Mouse (Mus musculus) heart, embryonic 10.5 days (tissue): ENCODE measurements around the gene Scml4. TPM values are rescaled to one million over a fixed set of nuclear protein-coding genes. Genes with fewer than 3 reads are reported as not detected.

Experiments
- DNase-seq: peaks from one replicate; pipeline ENCODE4 v3.0.0-alpha.2; 2017; ENCODE audit warnings: low spot score
- H3K27ac ChIP-seq: fragments of 300-500 bp; sonication (generic); 2 replicates; pipeline ENCODE4 v1.5.1; 2016; ENCODE audit warnings: mild to moderate bottlenecking
- H3K27me3 ChIP-seq: fragments of 300-500 bp; sonication (generic); 2 replicates; pipeline ENCODE4 v1.6.1; 2016; ENCODE audit warnings: mild to moderate bottlenecking; ENCODE audit not compliant: poor library complexity, insufficient read depth, severe bottlenecking
- H3K36me3 ChIP-seq: fragments of 300-500 bp; sonication (generic); 2 replicates; pipeline ENCODE4 v1.6.1; 2016; ENCODE audit warnings: mild to moderate bottlenecking, moderate library complexity
- H3K4me1 ChIP-seq: fragments of 300-500 bp; sonication (generic); 2 replicates; pipeline ENCODE4 v1.6.1; 2016; ENCODE audit warnings: mild to moderate bottlenecking
- H3K4me3 ChIP-seq: fragments of 300-500 bp; sonication (generic); 2 replicates; pipeline ENCODE4 v1.5.1; 2016; ENCODE audit warnings: mild to moderate bottlenecking, moderate library complexity
- H3K9me3 ChIP-seq: fragments of 300-500 bp; sonication (generic); 2 replicates; pipeline ENCODE4 v1.6.1; 2016; ENCODE audit warnings: mild to moderate bottlenecking, moderate library complexity
- WGBS: fragments of 180-500 bp; shearing (Covaris S2); methylation state at CpG from one replicate; pipeline ENCODE4 v1.1.7; 2016; 5-methylcytosine and 5-hydroxymethylcytosine counted together
- polyA plus RNA-seq: library from polyadenylated mRNA; unstranded; fragments of >200 nt; fragmentation: Nextera tagmentation; extraction: Ambion mirVana; gene quantifications from 2 replicates; pipeline ENCODE4 v1.2.1, GENCODE M21; 2016

Scml4 gene
- polyA plus RNA-seq, 1 experiment from 2014 or later, result 1.0 TPM

GRCm38 (mm10) chr10:42994331-42994782, 134.2 kb downstream of the Scml4 start:
- no peak for DNase-seq
- H3K4me1 ChIP-seq, result peaks cover 20% of the 10 kb centered on the region
- 24% methylated on average over 13 of the region's 13 CpGs for WGBS
- H3K4me3 ChIP-seq, result peak overlapping the region; percentile 18; the same call in 1 of the 2 replicates
- no peaks in the 10 kb centered on the region for H3K36me3 ChIP-seq
- no peaks in the 10 kb centered on the region for H3K9me3 ChIP-seq
- peaks cover 36% of the 10 kb centered on the region for H3K27me3 ChIP-seq
- H3K27ac ChIP-seq, result no peak overlapping the region

DNA sequence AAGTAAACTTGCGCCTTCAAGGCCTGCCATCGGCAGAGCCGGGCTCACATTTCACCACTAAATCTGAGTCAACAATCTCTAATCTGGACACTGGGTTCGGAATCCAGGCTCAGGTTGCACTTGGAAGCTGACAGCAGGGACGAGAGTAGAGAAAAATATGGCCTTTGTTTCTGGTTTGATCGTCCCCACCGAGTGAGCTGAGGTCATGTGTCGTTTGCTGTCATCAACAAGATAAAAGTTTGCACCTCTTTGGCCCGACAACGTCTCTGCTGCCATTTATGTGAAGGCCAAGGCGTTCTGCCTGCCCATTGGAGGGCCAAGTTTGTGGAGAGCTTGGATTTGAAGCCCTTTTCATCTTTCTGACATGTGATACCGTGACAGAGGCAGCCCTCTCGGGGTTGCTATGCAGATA, 135.3 kb downstream of the Scml4 start:
- Histone ChIP-seq H3K27me3 (peaks cover 46% of the 10 kb centered on the region), H3K27ac (no peak overlapping the region; the same call in 1 of the 2 replicates), H3K9me3 (no peaks in the 10 kb centered on the region), H3K4me3 (no peak overlapping the region), H3K36me3 (no peaks in the 10 kb centered on the region), H3K4me1 (peaks cover 20% of the 10 kb centered on the region)
- 17% methylated on average over 13 of the region's 13 CpGs for WGBS
- DNase-seq, result no peak

GRCm38 (mm10) chr10:42997278-42997677, 137.1 kb downstream of the Scml4 start:
- Histone ChIP-seq H3K4me1 (peaks cover 26% of the 10 kb centered on the region), H3K27me3 (peaks cover 35% of the 10 kb centered on the region), H3K9me3 (no peaks in the 10 kb centered on the region), H3K36me3 (no peaks in the 10 kb centered on the region), H3K27ac (no peak overlapping the region), H3K4me3 (no peak overlapping the region)
- 76% methylated on average over 2 of the region's 2 CpGs for WGBS
- no peak for DNase-seq

DNA sequence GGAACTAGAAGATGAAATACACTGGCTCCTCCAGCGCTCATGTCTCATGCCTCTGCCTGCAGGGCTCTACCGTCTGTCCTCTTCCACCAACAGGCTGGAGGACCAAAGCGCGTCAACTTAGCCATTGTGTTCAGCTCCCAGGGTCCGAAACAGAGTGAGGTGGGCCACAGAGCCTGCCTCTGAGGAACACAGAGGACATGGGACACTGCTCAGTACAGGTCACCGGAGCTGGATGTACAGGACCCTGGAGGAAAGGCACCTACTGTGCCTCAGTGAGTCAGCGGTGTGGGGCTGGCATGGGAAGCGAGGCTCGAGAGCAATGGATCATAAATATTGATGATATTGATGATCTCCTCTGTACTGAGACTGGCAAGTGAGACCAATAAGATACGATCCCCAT, 139.2 kb downstream of the Scml4 start:
- WGBS, result 90% methylated on average over 10 of the region's 10 CpGs
- no peak overlapping the region for H3K4me3 ChIP-seq
- H3K36me3 ChIP-seq, result no peaks in the 10 kb centered on the region
- H3K27ac ChIP-seq, result no peak overlapping the region
- peaks cover 16% of the 10 kb centered on the region; the same call in 1 of the 2 replicates for H3K27me3 ChIP-seq
- H3K9me3 ChIP-seq, result no peaks in the 10 kb centered on the region
- H3K4me1 ChIP-seq, result peaks cover 26% of the 10 kb centered on the region
- no peak for DNase-seq

- Histone ChIP-seq H3K4me3 (no peak overlapping the region), H3K27me3 (peaks cover 13% of the 10 kb centered on the region; the same call in 1 of the 2 replicates), H3K36me3 (no peaks in the 10 kb centered on the region), H3K27ac (no peak overlapping the region), H3K9me3 (no peaks in the 10 kb centered on the region), H3K4me1 (peaks cover 21% of the 10 kb centered on the region)
- 65% methylated on average over 3 of the region's 3 CpGs for WGBS
- DNase-seq, result no peak
Measured at GRCm38 (mm10) chr10:43001433-43001832, 141.3 kb downstream of the Scml4 start.

DNA sequence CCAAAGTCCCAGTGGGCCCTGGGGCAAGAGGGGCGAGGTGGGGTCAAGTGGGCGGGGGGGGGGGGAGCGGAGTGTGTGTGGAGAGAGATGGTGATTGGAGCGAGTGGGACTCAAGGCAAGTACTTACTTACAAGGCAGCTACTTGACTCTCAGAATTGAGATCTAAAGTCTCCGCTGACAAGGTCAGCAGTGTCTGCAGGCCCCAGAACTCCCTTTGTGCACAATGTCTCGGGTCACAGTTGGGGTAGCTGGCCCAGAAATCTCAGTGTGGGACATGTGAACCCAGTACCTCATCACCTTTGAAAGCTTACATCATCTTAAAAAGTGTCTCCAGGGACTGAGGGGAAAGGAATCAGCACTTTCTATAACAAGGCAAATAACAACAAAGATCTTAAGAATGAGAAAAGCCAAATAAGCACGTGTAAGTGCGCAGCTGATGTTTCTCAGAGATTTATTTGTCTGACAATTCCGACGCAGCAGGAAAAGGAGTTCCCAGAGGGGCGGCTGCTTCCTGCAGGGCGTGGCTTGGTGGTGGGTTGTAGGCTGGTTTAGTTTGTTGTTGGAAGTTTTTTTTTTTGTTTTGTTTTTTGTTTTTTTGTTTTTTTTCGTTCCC, 142.0 kb downstream of the Scml4 start:
- peak overlapping the region; percentile 61 for H3K4me3 ChIP-seq
- 3% methylated on average over 12 of the region's 13 CpGs for WGBS
- no peak for DNase-seq
- peaks cover 13% of the 10 kb centered on the region; the same call in 1 of the 2 replicates for H3K27me3 ChIP-seq
- peaks cover 21% of the 10 kb centered on the region for H3K4me1 ChIP-seq
- H3K9me3 ChIP-seq, result no peaks in the 10 kb centered on the region
- H3K36me3 ChIP-seq, result no peaks in the 10 kb centered on the region
- peak overlapping the region; percentile 81 for H3K27ac ChIP-seq

DNA sequence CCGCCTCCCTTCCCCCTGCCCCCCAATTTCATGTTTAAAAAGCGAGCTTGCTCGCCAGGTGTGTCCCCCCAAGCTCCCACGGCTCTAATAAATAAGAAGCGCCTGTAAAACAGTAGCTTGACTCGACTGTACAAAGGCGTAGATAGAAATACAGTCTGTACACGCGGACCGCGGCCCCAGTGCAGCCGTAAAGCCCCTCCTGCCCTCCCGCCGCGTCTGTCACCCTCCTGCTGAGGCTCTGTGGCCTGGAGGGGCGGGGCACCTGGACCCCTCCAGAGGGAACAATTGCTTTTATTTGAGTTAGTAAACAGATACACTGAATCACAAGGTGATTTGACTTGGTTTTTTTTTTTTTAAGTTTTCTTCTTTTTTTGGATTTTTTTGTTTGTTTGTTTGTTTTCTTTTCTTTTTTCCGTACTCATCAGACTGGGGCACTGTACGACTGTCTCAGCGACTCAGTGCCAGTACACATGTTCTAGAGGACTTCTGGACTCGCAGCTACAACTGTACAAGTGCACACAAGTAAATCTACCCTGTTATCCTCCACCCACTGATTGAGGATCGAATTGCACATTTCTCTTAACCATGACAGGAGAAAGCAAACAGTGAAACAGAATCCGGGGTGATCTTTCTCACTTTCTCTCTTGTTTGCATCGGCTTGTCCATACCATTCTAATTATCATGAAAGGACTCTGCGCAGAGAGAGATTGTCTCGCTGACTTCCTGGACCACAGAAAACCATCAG, 142.7 kb downstream of the Scml4 start:
- 7% methylated on average over 25 of the region's 25 CpGs for WGBS
- no peaks in the 10 kb centered on the region for H3K9me3 ChIP-seq

GRCm38 (mm10) chr10:43003466-43003757, 143.2 kb downstream of the Scml4 start:
- no peak overlapping the region for H3K27ac ChIP-seq
- no peak for DNase-seq
- peaks cover 13% of the 10 kb centered on the region; the same call in 1 of the 2 replicates for H3K27me3 ChIP-seq
- peaks cover 27% of the 10 kb centered on the region for H3K4me1 ChIP-seq
- no peaks in the 10 kb centered on the region for H3K36me3 ChIP-seq
- 48% methylated on average over 5 of the region's 5 CpGs for WGBS
- no peak overlapping the region for H3K4me3 ChIP-seq
- H3K9me3 ChIP-seq, result no peaks in the 10 kb centered on the region

More for the DNA sequence above, 142.7 kb downstream of the Scml4 start:
- DNase-seq, result no peak
- H3K4me1 ChIP-seq, result peaks cover 21% of the 10 kb centered on the region
- H3K27me3 ChIP-seq, result peaks cover 13% of the 10 kb centered on the region; the same call in 1 of the 2 replicates
- peak overlapping the region; percentile 61 for H3K4me3 ChIP-seq
- peak overlapping the region; percentile 81 for H3K27ac ChIP-seq
- no peaks in the 10 kb centered on the region for H3K36me3 ChIP-seq

GRCm38 (mm10) chr10:43004174-43004734, 144.1 kb downstream of the Scml4 start:
- Histone ChIP-seq H3K4me3 (no peak overlapping the region), H3K4me1 (peaks cover 27% of the 10 kb centered on the region), H3K9me3 (no peaks in the 10 kb centered on the region), H3K27me3 (peaks cover 11% of the 10 kb centered on the region; the same call in 1 of the 2 replicates), H3K27ac (no peak overlapping the region; the same call in 1 of the 2 replicates), H3K36me3 (no peaks in the 10 kb centered on the region)
- no peak for DNase-seq
- WGBS, result 80% methylated on average over 16 of the region's 16 CpGs

GRCm38 (mm10) chr10:43005031-43005430, 144.9 kb downstream of the Scml4 start:
- Histone ChIP-seq H3K27ac (no peak overlapping the region), H3K9me3 (no peaks in the 10 kb centered on the region), H3K4me3 (no peak overlapping the region), H3K36me3 (no peaks in the 10 kb centered on the region), H3K27me3 (0 out of 2 replicates have a peak, but pooled peaks cover 3% of the 10 kb centered on the region), H3K4me1 (peaks cover 27% of the 10 kb centered on the region)
- DNase-seq, result no peak
- WGBS, result 75% methylated on average over 4 of the region's 4 CpGs

DNA sequence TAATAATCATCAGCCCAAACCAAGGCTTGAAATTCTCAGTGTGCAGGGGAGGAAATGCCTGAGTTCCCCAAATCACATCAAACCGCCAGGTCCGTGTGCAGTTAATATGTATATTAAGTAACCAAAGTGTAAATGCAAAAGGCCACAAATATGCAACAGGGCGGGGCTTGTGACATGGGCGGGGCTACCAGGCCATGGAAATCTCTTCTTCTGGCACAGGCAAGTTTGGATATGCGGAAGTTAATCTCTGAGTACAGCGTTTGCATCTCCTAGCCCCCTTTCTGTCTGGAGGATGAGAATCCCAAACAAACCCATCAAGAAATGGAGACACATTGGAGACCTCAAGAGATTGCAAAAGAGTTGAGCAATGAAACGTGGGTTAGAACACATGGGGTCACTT, 145.5 kb downstream of the Scml4 start:
- no peak for DNase-seq
- H3K27me3 ChIP-seq, result no peaks in the 10 kb centered on the region
- no peaks in the 10 kb centered on the region for H3K9me3 ChIP-seq
- no peaks in the 10 kb centered on the region for H3K36me3 ChIP-seq
- H3K4me1 ChIP-seq, result peaks cover 27% of the 10 kb centered on the region
- 77% methylated on average over 7 of the region's 7 CpGs for WGBS
- no peak overlapping the region for H3K27ac ChIP-seq
- no peak overlapping the region for H3K4me3 ChIP-seq

- 78% methylated on average over 4 of the region's 4 CpGs for WGBS
- no peak for DNase-seq
- Histone ChIP-seq H3K36me3 (no peaks in the 10 kb centered on the region), H3K27me3 (no peaks in the 10 kb centered on the region), H3K27ac (no peak overlapping the region), H3K9me3 (no peaks in the 10 kb centered on the region), H3K4me3 (no peak overlapping the region), H3K4me1 (peaks cover 27% of the 10 kb centered on the region)
Measured at GRCm38 (mm10) chr10:43006534-43006933, 146.4 kb downstream of the Scml4 start.

- no peak for DNase-seq
- Histone ChIP-seq H3K4me3 (peak overlapping the region; percentile 2; the same call in 1 of the 2 replicates), H3K27ac (no peak overlapping the region), H3K4me1 (peaks cover 19% of the 10 kb centered on the region), H3K27me3 (no peaks in the 10 kb centered on the region), H3K36me3 (no peaks in the 10 kb centered on the region), H3K9me3 (no peaks in the 10 kb centered on the region)
- WGBS, result 38% methylated on average over 11 of the region's 11 CpGs
Measured at GRCm38 (mm10) chr10:43008116-43008515, 147.9 kb downstream of the Scml4 start.
